Mouse (Mus musculus) testis, adult 2 months (tissue): Measurements from ENCODE around the gene Large1.

Source experiments
- CTCF ChIP-seq: fragments of 200-500 bp; IDR thresholded peaks from 2 replicates; pipeline ENCODE4 v1.5.1; 2012; ENCODE audit warnings: low read depth, mild to moderate bottlenecking, inconsistent platforms, low read length, moderate library complexity; ENCODE audit not compliant: control insufficient read depth, insufficient read depth, insufficient replicate concordance
- POLR2A ChIP-seq: fragments of 200-500 bp; IDR thresholded peaks from 2 replicates; pipeline ENCODE4 v1.6.1; 2012; ENCODE audit warnings: low read depth, mild to moderate bottlenecking, inconsistent platforms, low read length, moderate library complexity; ENCODE audit not compliant: control insufficient read depth

- TF ChIP-seq CTCF (no peak), POLR2A (no peak)
Measured at GRCm38 (mm10) chr8:73352301-73353107, 836 bp downstream of the Large1 start.
